Mouse (Mus musculus) ES-E14 (cell line): ENCODE results near the gene Stxbp6. TPM values are rescaled to one million over a fixed set of nuclear protein-coding genes. Genes with fewer than 3 reads are reported as not detected.

ENCODE experiments used
- DNase-seq: peaks from one replicate; pipeline ENCODE4 v3.0.0-alpha.2; 2013; ENCODE audit warnings: low read depth, low spot score
- H3K27ac ChIP-seq: 2 replicates; pipeline ENCODE4 v1.5.1; 2012; ENCODE audit warnings: low read depth, mild to moderate bottlenecking, low read length, moderate library complexity, mixed read lengths; ENCODE audit not compliant: poor library complexity, insufficient read depth, severe bottlenecking
- H3K36me3 ChIP-seq: 2 replicates; pipeline ENCODE4 v1.6.1; 2012; ENCODE audit warnings: mild to moderate bottlenecking, low read length, moderate library complexity, mixed read lengths; ENCODE audit not compliant: control insufficient read depth, poor library complexity, insufficient read depth, severe bottlenecking
- H3K4me1 ChIP-seq, 2 experiments: fragments of 150-350 bp in 1 of 2; sonication (generic) in 1 of 2; 2 replicates each; pipeline ENCODE4 v1.6.1; 2012; ENCODE audit warnings: low read length in 2 of 2, mild to moderate bottlenecking in 1 of 2, mixed read lengths in 1 of 2; ENCODE audit not compliant: control insufficient read depth in 2 of 2, insufficient read depth in 2 of 2, poor library complexity in 1 of 2
- H3K4me3 ChIP-seq, 2 experiments: fragments of 150-350 bp in 1 of 2; sonication (generic) in 1 of 2; 2 replicates each; pipeline ENCODE4 v1.5.1; 2012; ENCODE audit warnings: low read length in 2 of 2, low read depth in 1 of 2, mild to moderate bottlenecking in 1 of 2, mixed read lengths in 1 of 2; ENCODE audit not compliant: insufficient read depth in 1 of 2, poor library complexity in 1 of 2, severe bottlenecking in 1 of 2
- H3K9ac ChIP-seq: 2 replicates; pipeline ENCODE4 v1.6.1; 2012; ENCODE audit warnings: low read depth, mild to moderate bottlenecking, low read length, mixed read lengths; ENCODE audit not compliant: poor library complexity, insufficient read depth, severe bottlenecking
- H3K9me3 ChIP-seq: fragments of 150-350 bp; sonication (generic); 2 replicates; pipeline ENCODE4 v1.6.1; 2012; ENCODE audit warnings: low read depth, mild to moderate bottlenecking, low read length; ENCODE audit not compliant: control insufficient read depth, insufficient read depth
- CHD2 ChIP-seq: IDR thresholded peaks from 2 replicates; pipeline ENCODE4 v1.6.1; 2014; ENCODE audit warnings: mild to moderate bottlenecking, low read depth, low read length, inconsistent platforms
- HCFC1 ChIP-seq: IDR thresholded peaks from 2 replicates; pipeline ENCODE4 v1.6.1; 2012; ENCODE audit warnings: low read length, inconsistent platforms, borderline replicate concordance; ENCODE audit not compliant: insufficient read depth
- MAFK ChIP-seq: IDR thresholded peaks from 2 replicates; pipeline ENCODE4 v1.6.1; 2014; ENCODE audit warnings: mild to moderate bottlenecking, low read depth, low read length, inconsistent platforms; ENCODE audit not compliant: insufficient read depth
- ZC3H11A ChIP-seq: IDR thresholded peaks from 2 replicates; pipeline ENCODE4 v1.6.1; 2012; ENCODE audit warnings: low read depth, mild to moderate bottlenecking, inconsistent platforms, low read length, borderline replicate concordance
- ZNF384 ChIP-seq: IDR thresholded peaks from 2 replicates; pipeline ENCODE4 v1.6.1; 2012; ENCODE audit warnings: low read depth, low read length, inconsistent platforms
- in situ Hi-C, 2 experiments: fragments of 600-800 bp; cut with MboI; formaldehyde crosslinking; loops; one replicate each; pipeline ENCODE4 v1.15.1; 2025; ENCODE audit warnings: low sequenced_read_pairs in 2 of 2, inconsistent platforms in 1 of 2; ENCODE audit not compliant: unreplicated experiment in 2 of 2
- total RNA-seq: library from RNA; depleted of rRNA; stranded (reverse); fragments of 300-350 nt; gene quantifications from 2 replicates; pipeline ENCODE4 v1.2.3, GENCODE M21; 2012

Gene Stxbp6
- total RNA-seq, 1 experiment = 0.76 TPM

DNA sequence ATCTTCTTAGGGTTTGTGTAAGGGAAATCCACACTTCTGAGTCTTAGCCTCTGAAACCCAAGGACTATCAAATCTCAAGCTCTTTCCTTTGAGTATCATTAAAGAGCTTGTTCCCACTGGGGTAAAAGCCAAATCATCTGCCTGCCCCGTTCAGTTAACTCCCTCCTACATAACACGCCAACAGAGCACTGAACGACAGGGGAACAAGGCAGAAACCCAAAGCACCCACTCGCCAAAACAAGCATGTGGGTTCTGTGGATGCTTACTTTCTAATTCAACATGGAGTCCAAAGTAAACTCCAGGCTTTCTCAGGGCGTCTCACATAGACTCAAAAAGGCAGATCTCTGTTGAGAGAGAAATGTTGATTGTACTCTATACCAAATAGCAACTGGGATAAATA lies 126.7 kb downstream of the Stxbp6 start:
- H3K36me3 ChIP-seq = no peaks in the 10 kb centered on the region
- no peak overlapping the region for H3K27ac ChIP-seq
- no peak for DNase-seq
- H3K4me3 ChIP-seq = no peak overlapping the region
- H3K9ac ChIP-seq = no peak overlapping the region
- TF ChIP-seq HCFC1 (no peak), ZNF384 (no peak), MAFK (no peak), CHD2 (no peak), ZC3H11A (no peak)
- in situ Hi-C loops = no loop called here
- no peaks in the 10 kb centered on the region for H3K9me3 ChIP-seq
- no peaks in the 10 kb centered on the region for H3K4me1 ChIP-seq

DNA sequence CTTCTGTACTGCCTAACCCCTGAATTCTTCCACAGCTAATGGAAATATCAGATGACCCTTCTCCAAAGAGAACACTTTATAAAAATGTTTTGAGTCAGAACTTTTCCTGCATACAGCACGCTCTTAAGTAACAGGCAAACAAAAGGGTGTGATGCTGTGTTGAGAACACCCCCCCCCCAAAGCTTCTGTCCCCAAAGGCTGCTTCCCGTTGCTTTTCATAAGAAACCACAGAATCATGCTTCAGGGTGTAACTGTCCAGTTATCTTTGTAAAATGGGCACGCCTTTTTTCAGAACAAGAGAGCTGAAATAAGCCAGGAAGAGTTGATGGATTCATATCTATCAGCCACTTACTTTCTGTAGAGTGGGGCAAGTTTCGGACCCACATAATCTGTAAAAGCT lies 134.2 kb downstream of the Stxbp6 start:
- H3K4me3 ChIP-seq = no peak overlapping the region
- no peak for DNase-seq
- H3K9me3 ChIP-seq = no peaks in the 10 kb centered on the region
- no peak overlapping the region for H3K9ac ChIP-seq
- no peaks in the 10 kb centered on the region for H3K36me3 ChIP-seq
- H3K27ac ChIP-seq = no peak overlapping the region
- in situ Hi-C loops = no loop called here
- TF ChIP-seq CHD2 (no peak), ZC3H11A (no peak), HCFC1 (no peak), ZNF384 (no peak), MAFK (no peak)
- no peaks in the 10 kb centered on the region for H3K4me1 ChIP-seq

DNA sequence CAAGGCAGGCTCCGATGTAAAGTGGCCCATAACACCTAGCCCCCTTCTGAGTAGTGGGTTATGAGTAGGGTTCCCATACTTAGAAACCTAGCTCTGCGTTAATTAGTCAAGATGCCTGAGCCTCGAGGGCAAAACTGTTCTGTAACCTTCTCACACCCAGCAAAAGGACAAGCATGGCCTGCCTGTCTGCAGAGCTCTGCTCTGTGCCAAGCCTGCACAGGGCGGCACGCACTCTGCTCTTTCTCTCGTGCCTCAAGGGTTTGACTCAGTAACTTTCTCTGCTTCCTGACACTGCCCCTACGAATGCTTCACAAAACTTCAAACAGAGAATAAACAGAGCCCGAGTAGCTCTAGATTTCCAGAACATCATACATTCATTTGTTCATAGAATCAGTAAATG lies 135.4 kb downstream of the Stxbp6 start:
- in situ Hi-C loops = no loop called here
- no peak for TF ChIP-seq MAFK
- DNase-seq = no peak
- no peak overlapping the region for H3K27ac ChIP-seq
- no peaks in the 10 kb centered on the region for H3K4me1 ChIP-seq
- no peaks in the 10 kb centered on the region for H3K36me3 ChIP-seq
- H3K9ac ChIP-seq = no peak overlapping the region
- H3K4me3 ChIP-seq = no peak overlapping the region
- H3K9me3 ChIP-seq = no peaks in the 10 kb centered on the region

GRCm38 (mm10) chr12:44932954-44933353 lies 141.6 kb downstream of the Stxbp6 start:
- in situ Hi-C loops = no loop called here
- Histone ChIP-seq H3K9ac (no peak overlapping the region), H3K9me3 (no peaks in the 10 kb centered on the region), H3K36me3 (no peaks in the 10 kb centered on the region), H3K27ac (no peak overlapping the region), H3K4me1 (no peaks in the 10 kb centered on the region), H3K4me3 (no peak overlapping the region)
- no peak for DNase-seq
- TF ChIP-seq CHD2 = no peak
- TF ChIP-seq ZNF384 = no peak
- TF ChIP-seq HCFC1 = no peak
- no peak for TF ChIP-seq ZC3H11A
- no peak for TF ChIP-seq MAFK

GRCm38 (mm10) chr12:44931716-44932115 lies 142.8 kb downstream of the Stxbp6 start:
- in situ Hi-C loops = no loop called here
- no peaks in the 10 kb centered on the region for H3K4me1 ChIP-seq
- no peak overlapping the region for H3K9ac ChIP-seq
- DNase-seq = no peak
- H3K4me3 ChIP-seq = no peak overlapping the region
- TF ChIP-seq HCFC1 (no peak), MAFK (no peak), ZNF384 (no peak), ZC3H11A (no peak), CHD2 (no peak)
- no peaks in the 10 kb centered on the region for H3K9me3 ChIP-seq
- no peaks in the 10 kb centered on the region for H3K36me3 ChIP-seq
- H3K27ac ChIP-seq = no peak overlapping the region
